Mouse (Mus musculus) ES-Bruce4 (cell line): Measurements from ENCODE around the gene Prkaa1.

Source experiments
- CTCF ChIP-seq: IDR thresholded peaks from one replicate; pipeline ENCODE4 v1.8.1; 2011; ENCODE audit warnings: low read depth, low read length
- POLR2A ChIP-seq: IDR thresholded peaks from one replicate; pipeline ENCODE4 v1.8.1; 2011; ENCODE audit warnings: low read length; ENCODE audit not compliant: insufficient read depth

- no peak for TF ChIP-seq CTCF
- peak; percentile 60 for TF ChIP-seq POLR2A
Measured at GRCm38 (mm10) chr15:5134945-5135483, 8.6 kb upstream of the Prkaa1 start.
